Mouse (Mus musculus) hindbrain, embryonic 10.5 days (tissue): Measurements from ENCODE around the gene Pcsk6. TPM values are rescaled to one million over a fixed set of nuclear protein-coding genes. Genes with fewer than 3 reads are reported as not detected.

Experiments used
- DNase-seq: peaks from one replicate; pipeline ENCODE4 v3.0.0-alpha.2; 2017; ENCODE audit warnings: low spot score
- H3K27ac ChIP-seq: fragments of 300-500 bp; sonication (generic); 2 replicates; pipeline ENCODE4 v1.5.1; 2016; ENCODE audit warnings: mild to moderate bottlenecking, moderate library complexity
- H3K27me3 ChIP-seq: fragments of 300-500 bp; sonication (generic); 2 replicates; pipeline ENCODE4 v1.6.1; 2016; ENCODE audit warnings: mild to moderate bottlenecking; ENCODE audit not compliant: poor library complexity, insufficient read depth, severe bottlenecking
- H3K36me3 ChIP-seq: fragments of 300-500 bp; sonication (generic); 2 replicates; pipeline ENCODE4 v1.6.1; 2016; ENCODE audit warnings: mild to moderate bottlenecking, moderate library complexity
- H3K4me1 ChIP-seq: fragments of 300-500 bp; sonication (generic); replicated peaks from 2 replicates; pipeline ENCODE4 v1.6.1; 2016; ENCODE audit warnings: mild to moderate bottlenecking
- H3K4me3 ChIP-seq: fragments of 300-500 bp; sonication (generic); 2 replicates; pipeline ENCODE4 v1.5.1; 2016; ENCODE audit warnings: mild to moderate bottlenecking, moderate library complexity
- H3K9me3 ChIP-seq: fragments of 300-500 bp; sonication (generic); 2 replicates; pipeline ENCODE4 v1.6.1; 2016; ENCODE audit warnings: mild to moderate bottlenecking, moderate library complexity
- WGBS: fragments of 180-500 bp; shearing (Covaris S2); methylation state at CpG from one replicate; pipeline ENCODE4 v1.1.7; 2016; 5-methylcytosine and 5-hydroxymethylcytosine counted together
- polyA plus RNA-seq: library from polyadenylated mRNA; unstranded; fragments of >200 nt; fragmentation: Nextera tagmentation; extraction: Ambion mirVana; gene quantifications from 2 replicates; pipeline ENCODE4 v1.2.1, GENCODE M21; 2016

Pcsk6 gene
- polyA plus RNA-seq, 1 experiment from 2014 or later: 1.0 TPM

DNA sequence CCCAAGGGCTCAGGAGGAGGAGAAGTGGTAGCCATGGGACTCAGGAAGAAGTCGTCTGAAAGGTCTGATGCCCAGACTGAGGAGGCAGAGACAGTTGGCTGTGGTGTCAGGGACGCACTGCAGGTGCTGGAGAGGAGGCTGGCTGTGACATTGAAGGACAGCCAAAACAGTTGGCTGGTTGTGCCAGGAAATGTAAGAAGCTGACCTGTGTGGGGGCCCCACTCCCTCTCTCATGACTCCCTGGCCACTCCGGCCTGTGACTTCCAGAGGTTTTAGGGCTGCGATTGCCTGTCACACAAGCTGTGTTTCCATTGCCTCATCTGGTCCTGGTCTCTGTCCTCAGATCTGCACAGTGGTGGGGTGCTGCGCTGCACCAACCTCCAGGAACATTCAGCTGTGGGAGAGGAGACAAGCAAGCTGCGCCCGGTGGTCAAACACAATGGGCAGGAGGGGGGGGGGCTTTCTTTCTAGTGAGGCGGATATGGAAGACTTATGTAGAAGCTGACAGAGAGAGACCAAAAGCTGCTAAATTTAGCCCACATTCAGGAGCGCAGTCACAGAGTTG, 30.8 kb downstream of the Pcsk6 start:
- peaks cover 15% of the 10 kb centered on the region for H3K4me1 ChIP-seq
- H3K36me3 ChIP-seq: no peaks in the 10 kb centered on the region
- 60% methylated on average over 9 of the region's 9 CpGs for WGBS
- H3K4me3 ChIP-seq: no peak overlapping the region
- no peaks in the 10 kb centered on the region for H3K9me3 ChIP-seq
- peak overlapping the region; percentile 46; the same call in 1 of the 2 replicates for H3K27ac ChIP-seq
- no peak for DNase-seq
- no peaks in the 10 kb centered on the region for H3K27me3 ChIP-seq

DNA sequence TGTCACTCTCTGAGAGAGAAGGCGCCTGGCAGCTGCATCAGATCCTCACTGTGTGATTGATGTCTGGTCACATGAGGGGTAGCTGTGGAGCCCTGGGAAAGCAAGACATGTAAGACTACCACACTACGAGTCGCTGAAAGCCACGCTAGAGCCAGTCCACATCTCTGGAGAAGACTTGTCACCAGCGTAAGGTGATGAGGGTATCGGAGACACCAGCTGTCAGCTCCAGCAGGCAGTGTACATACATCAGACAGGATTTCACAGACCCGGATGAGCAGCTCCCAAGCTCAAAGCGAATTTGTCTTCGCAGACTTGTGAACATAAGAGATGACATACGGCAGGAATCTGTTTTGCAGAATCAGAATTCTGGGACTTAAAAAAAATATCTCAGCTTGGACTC, 32.0 kb downstream of the Pcsk6 start:
- Histone ChIP-seq H3K4me1 (peaks cover 15% of the 10 kb centered on the region), H3K4me3 (no peak overlapping the region), H3K9me3 (no peaks in the 10 kb centered on the region), H3K36me3 (no peaks in the 10 kb centered on the region), H3K27ac (no peak overlapping the region), H3K27me3 (no peaks in the 10 kb centered on the region)
- no peak for DNase-seq
- 92% methylated on average over 10 of the region's 10 CpGs for WGBS

DNA sequence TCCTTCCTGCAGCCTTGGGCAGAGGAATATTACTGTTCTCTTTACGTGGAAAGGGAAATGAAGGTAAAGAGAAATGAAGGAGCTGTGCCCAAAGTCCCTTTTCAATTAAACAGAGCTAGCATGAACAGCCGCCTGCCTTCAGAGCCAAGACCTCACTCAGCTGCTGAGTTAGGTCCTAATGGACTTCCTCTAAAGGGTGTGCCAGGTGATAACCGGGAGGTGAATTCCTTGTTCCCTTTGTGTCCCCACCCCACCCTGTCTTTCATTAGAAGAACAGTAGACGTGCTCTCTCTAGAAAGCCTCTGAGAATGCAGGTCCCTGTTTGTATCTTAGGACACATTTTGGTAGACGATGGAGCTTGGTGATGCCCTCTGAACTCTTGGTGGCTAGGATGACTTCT, 33.7 kb downstream of the Pcsk6 start:
- WGBS: 86% methylated on average over 5 of the region's 5 CpGs
- H3K4me1 ChIP-seq: peaks cover 15% of the 10 kb centered on the region
- H3K27ac ChIP-seq: no peak overlapping the region
- H3K9me3 ChIP-seq: no peaks in the 10 kb centered on the region
- H3K36me3 ChIP-seq: no peaks in the 10 kb centered on the region
- no peaks in the 10 kb centered on the region for H3K27me3 ChIP-seq
- H3K4me3 ChIP-seq: no peak overlapping the region
- DNase-seq: no peak

GRCm38 (mm10) chr7:65901231-65901630, 39.7 kb downstream of the Pcsk6 start:
- Histone ChIP-seq H3K27ac (no peak overlapping the region), H3K36me3 (no peaks in the 10 kb centered on the region), H3K9me3 (no peaks in the 10 kb centered on the region), H3K4me1 (peaks cover 16% of the 10 kb centered on the region), H3K4me3 (no peak overlapping the region), H3K27me3 (no peaks in the 10 kb centered on the region)
- no peak for DNase-seq
- WGBS: 80% methylated on average over 11 of the region's 11 CpGs

DNA sequence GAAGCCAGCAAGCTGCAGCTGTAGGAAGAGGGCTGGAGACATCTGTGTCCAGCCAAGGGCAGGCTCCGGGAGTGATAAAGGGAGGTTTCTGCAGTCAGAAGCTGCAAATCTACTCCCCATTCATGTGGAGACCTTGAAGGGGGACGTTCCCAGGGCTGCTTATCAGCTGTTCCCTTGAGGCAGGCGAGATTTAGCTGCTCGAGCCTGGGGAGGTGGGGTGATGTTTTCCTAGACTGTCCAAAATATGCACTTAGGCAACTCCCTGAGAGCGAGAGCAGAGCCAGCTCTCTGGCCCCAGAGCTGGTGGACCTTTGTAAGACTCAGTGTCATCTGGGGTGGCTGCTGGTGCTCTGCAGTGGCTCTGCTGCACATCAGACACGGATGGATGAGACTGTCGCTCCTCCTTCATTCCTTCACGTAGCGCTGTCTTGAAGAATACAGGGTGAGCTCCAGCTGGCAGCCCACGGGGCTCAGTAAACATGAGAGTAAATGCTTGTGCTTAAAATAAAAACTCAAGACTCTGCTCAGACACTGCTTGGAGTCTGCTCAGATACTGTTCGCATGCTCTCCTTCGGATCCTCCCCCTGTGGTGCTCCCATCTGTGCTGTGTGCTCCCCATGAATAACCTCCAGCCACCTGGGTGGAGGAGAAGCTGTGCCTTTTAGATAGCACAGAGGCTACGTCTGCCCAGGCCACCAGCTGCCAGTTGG, 41.1 kb downstream of the Pcsk6 start:
- no peak overlapping the region for H3K4me3 ChIP-seq
- H3K36me3 ChIP-seq: no peaks in the 10 kb centered on the region
- H3K27me3 ChIP-seq: no peaks in the 10 kb centered on the region
- H3K4me1 ChIP-seq: peaks cover 16% of the 10 kb centered on the region
- WGBS: 46% methylated on average over 13 of the region's 13 CpGs
- H3K27ac ChIP-seq: no peak overlapping the region
- peak; percentile 8 for DNase-seq
- no peaks in the 10 kb centered on the region for H3K9me3 ChIP-seq

GRCm38 (mm10) chr7:65903456-65903855, 41.9 kb downstream of the Pcsk6 start:
- 87% methylated on average over 6 of the region's 6 CpGs for WGBS
- H3K27me3 ChIP-seq: no peaks in the 10 kb centered on the region
- H3K27ac ChIP-seq: no peak overlapping the region
- H3K4me1 ChIP-seq: peaks cover 16% of the 10 kb centered on the region
- DNase-seq: no peak
- H3K36me3 ChIP-seq: no peaks in the 10 kb centered on the region
- H3K4me3 ChIP-seq: no peak overlapping the region
- no peaks in the 10 kb centered on the region for H3K9me3 ChIP-seq

DNA sequence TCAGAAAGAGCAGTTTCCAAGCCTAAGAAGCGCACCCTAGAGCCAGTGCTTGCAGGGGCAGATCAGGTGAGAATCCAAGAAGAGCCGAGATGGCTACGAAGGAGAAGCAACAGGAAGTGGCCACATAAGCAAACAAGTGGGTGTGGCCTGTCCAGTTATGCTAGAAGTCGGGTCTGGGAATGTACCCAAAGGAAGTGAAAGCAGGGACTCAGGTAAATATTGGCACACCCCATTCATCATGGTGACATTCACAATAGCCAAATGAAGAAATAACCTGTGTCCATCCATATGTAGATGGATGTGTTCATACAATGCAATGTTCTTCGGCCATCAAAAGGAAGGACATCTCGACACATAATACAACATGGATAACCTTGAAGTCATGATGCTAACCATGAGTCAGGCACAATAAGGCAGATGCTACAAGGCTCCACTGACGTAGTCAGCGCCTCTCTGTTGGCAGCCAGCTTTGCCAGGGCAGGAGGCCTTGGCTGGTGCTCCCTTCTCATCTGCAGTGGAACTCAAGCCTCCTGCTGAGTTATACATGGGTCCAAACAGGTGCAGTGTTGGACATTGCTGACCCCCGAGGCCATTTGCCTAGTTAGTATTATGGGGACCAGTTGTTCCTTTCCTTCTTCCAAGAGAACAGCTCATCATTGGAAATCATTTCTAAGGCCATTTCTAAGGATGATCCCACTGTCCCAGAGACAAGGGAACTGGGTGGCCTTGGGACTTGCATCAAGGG, 45.2 kb downstream of the Pcsk6 start:
- no peaks in the 10 kb centered on the region for H3K27me3 ChIP-seq
- peaks cover 12% of the 10 kb centered on the region for H3K4me1 ChIP-seq
- H3K9me3 ChIP-seq: no peaks in the 10 kb centered on the region
- no peak for DNase-seq
- no peak overlapping the region for H3K27ac ChIP-seq
- H3K4me3 ChIP-seq: no peak overlapping the region
- WGBS: 88% methylated on average over 9 of the region's 9 CpGs
- H3K36me3 ChIP-seq: no peaks in the 10 kb centered on the region

DNA sequence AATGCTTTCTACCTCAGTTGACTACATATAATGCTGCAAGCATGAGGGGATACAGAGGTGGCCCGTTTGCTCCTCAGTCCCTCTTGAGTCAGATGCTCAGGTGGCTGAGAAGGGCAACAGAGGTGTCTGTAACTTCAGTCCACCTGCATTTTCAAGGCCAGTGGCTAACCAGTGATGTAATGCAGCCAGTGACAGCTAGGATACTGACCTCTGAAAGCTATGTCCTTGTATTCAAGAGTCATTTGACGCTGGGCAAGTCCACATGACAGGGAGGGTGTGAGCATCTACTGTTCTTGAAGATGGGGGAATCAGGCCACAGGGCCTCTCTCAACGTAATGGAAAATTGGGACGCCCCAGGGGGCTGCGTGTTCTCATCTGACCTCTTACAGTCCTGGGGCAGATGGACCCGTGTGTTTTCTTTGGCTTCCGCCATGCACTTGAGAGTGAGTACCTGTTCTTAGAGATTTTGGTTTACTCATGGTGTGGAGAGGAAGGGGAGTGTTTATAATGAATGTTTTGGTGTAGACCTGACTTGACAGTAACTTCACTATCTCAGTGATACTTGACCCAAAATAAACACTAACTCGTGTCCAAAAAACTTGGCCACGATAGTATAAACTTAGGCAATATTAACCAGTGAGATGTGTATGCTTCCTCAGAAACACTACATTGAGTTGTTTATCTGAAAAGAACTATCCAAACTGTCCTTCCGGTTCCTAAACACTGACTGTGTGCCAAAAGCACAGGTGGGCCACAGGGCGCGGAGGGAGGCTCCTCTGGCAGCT, 48.0 kb downstream of the Pcsk6 start:
- 88% methylated on average over 12 of the region's 12 CpGs for WGBS
- Histone ChIP-seq H3K4me1 (no peaks in the 10 kb centered on the region), H3K27me3 (no peaks in the 10 kb centered on the region), H3K4me3 (no peak overlapping the region), H3K27ac (no peak overlapping the region), H3K9me3 (no peaks in the 10 kb centered on the region), H3K36me3 (no peaks in the 10 kb centered on the region)
- no peak for DNase-seq

DNA sequence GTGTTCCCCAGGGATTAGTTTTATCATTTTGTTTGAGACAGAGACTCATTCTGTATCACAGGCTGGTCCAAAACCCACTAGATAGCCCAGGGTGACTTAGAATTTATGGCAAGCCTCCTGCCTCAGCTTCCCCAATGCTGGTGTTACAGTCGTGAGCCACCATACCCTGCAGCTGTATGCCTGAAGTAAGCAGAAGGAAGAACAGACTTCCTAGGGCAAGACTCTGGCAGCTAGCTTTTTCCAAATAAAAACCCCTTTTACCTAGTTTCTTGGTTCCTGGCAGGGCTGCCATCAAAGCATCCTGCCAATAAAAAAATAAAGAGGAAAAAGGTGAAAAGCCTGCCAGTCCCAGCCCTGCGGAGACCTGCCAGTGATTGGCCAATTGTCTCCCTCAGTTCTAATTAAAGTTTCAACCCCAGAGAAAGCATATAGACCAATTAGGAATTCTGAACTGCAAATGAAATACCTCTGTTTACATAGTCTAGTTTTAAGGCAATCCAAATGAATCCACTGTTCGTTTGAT, 51.6 kb downstream of the Pcsk6 start:
- DNase-seq: no peak

GRCm38 (mm10) chr7:65914761-65915301, 53.3 kb downstream of the Pcsk6 start:
- DNase-seq: no peak
- Histone ChIP-seq H3K27ac (no peak overlapping the region), H3K9me3 (no peaks in the 10 kb centered on the region), H3K27me3 (no peaks in the 10 kb centered on the region), H3K4me3 (no peak overlapping the region), H3K4me1 (peaks cover 14% of the 10 kb centered on the region), H3K36me3 (no peaks in the 10 kb centered on the region)
- WGBS: 74% methylated on average over 11 of the region's 11 CpGs

More for the DNA sequence above, 51.6 kb downstream of the Pcsk6 start:
- Histone ChIP-seq H3K36me3 (no peaks in the 10 kb centered on the region), H3K27ac (no peak overlapping the region), H3K4me1 (0 out of 2 replicates have a peak, but pooled peaks cover 5% of the 10 kb centered on the region), H3K27me3 (no peaks in the 10 kb centered on the region), H3K4me3 (no peak overlapping the region), H3K9me3 (no peaks in the 10 kb centered on the region)
- 86% methylated on average over 3 of the region's 3 CpGs for WGBS

DNA sequence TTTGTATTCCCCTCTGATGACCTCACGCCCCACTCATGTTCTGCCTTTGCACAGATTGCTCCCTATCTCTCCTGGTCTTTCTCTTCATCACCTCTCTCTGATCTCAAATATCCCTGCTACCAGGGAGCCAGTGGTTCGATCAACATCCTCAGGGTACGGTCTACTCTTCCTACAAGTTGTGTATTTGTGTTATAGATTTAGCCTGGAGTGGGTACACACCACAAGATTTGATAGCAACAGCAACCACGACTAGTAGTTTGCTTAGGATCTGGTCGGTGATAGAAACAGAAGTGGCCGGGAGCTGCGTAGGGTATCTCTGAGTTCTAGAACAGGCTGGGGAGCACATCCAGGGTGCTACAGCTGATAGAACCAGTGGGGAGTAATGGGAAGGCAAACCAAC, 54.3 kb downstream of the Pcsk6 start:
- DNase-seq: no peak
- H3K4me3 ChIP-seq: no peak overlapping the region
- H3K36me3 ChIP-seq: no peaks in the 10 kb centered on the region
- no peaks in the 10 kb centered on the region for H3K27me3 ChIP-seq
- WGBS: 93% methylated on average over 7 of the region's 7 CpGs
- peaks cover 17% of the 10 kb centered on the region for H3K4me1 ChIP-seq
- no peaks in the 10 kb centered on the region for H3K9me3 ChIP-seq
- no peak overlapping the region for H3K27ac ChIP-seq

DNA sequence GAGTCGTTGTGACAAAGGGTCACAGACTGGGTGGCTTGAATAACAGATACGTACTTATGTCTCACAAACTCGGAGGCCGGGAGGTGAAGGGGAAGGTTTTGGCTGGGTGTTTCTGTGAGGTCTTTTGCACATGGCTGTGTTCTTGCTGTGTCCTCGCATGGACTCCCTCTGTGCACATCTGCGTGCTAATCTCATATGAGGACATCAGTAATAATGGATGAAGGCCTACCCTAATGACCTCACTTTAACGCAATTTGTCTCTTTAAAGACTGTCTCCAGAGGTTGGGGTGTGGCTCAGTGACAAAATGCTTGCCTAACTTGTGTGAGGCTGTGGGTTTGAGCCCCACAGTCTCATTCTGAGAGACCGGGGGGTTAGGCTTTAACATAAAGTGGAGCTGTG, 55.0 kb downstream of the Pcsk6 start:
- H3K4me3 ChIP-seq: no peak overlapping the region
- 77% methylated on average over 8 of the region's 8 CpGs for WGBS

More for the DNA sequence above, 55.0 kb downstream of the Pcsk6 start:
- H3K4me1 ChIP-seq: peaks cover 17% of the 10 kb centered on the region
- no peak overlapping the region for H3K27ac ChIP-seq
- no peaks in the 10 kb centered on the region for H3K9me3 ChIP-seq
- no peak for DNase-seq
- no peaks in the 10 kb centered on the region for H3K27me3 ChIP-seq
- no peaks in the 10 kb centered on the region for H3K36me3 ChIP-seq
